Mouse (Mus musculus) lung, postnatal 0 days (tissue): ENCODE measurements around the gene Ncam1.

Source experiments
- CTCF ChIP-seq: IDR thresholded peaks from 2 replicates; pipeline ENCODE4 v1.5.1; 2016; ENCODE audit warnings: antibody characterized with exemption, mild to moderate bottlenecking
- EP300 ChIP-seq: IDR thresholded peaks from 2 replicates; pipeline ENCODE4 v1.6.1; 2016; ENCODE audit warnings: antibody characterized with exemption, mild to moderate bottlenecking, control low read depth

DNA sequence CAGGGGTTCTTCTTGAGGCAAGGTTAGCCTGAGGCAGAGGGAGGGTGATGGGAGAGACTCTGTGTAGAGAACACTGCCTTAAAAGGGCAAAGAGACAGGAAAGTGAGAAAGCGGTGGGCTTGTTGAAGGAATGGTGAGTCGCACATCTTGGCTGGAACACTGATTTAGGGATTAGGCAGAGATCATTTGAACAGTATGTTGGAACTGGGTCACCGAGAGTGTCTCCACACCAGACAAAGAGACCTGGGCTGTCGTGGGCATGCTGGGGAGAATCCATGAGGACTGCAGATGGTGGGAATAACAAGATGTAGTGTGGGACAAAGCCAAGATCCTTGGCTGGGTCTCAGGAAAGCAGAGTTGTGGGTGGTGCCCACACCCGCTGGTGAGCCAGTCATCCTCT lies 76.0 kb downstream of the Ncam1 start:
- no peak for TF ChIP-seq EP300
- TF ChIP-seq CTCF: no peak
